Mouse (Mus musculus): ENCODE measurements around the gene Fbxw7. TPM values are rescaled to one million over a fixed set of nuclear protein-coding genes. Genes with fewer than 3 reads are reported as not detected.

Gene Fbxw7
- polyA plus RNA-seq, 1 experiment from 2014 or later, result 8.9 TPM

DNA sequence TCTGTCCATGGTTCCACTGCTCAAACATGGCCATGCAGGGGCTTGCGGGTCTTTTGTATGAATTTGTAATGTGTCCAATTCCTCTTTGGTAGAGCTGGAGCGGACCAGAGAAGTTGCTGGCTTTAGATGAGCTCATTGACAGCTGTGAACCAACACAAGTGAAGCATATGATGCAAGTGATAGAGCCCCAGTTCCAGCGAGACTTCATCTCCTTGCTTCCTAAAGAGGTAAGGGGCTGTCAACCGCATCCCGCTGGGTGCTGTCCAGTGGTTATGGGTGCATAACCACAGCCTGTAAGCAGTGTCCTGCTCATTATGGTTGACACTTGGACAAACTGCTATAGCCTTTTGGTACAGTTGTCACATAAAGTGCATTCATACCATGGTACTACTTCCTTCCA, 150.1 kb downstream of the Fbxw7 start:
- 88% methylated on average over 5 of the region's 5 CpGs for WGBS

DNA sequence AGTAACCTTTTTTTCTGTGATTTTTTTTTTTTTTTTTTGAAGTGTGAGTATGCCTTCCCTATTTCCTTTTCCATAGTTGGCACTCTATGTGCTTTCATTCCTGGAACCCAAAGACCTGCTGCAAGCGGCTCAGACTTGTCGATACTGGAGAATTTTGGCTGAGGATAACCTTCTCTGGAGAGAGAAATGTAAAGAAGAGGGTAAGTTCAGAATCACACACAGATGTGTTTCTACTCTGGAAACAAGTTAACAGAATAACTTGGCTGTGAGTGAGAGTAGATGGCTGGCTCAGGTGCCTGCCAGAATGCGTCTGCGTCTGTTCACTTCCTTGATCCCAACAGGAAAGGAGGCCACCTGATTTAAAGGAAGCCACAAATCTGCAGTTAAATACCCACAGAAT, 152.3 kb downstream of the Fbxw7 start:
- H3K27me3 ChIP-seq (ENCODE audit: control insufficient read depth, insufficient read depth, low read length), result no peaks in the 10 kb centered on the region
- H3K4me2 ChIP-seq (ENCODE audit: low read length), result no peak overlapping the region
- H3K4me3 ChIP-seq (ENCODE audit: control insufficient read depth in 1 of 2, insufficient read depth in 1 of 2, low read depth in 1 of 2, low read length in 2 of 2), result no peak overlapping the region
- H3K27ac ChIP-seq (replicated peaks in 1 of 2; ENCODE audit: control insufficient read depth in 1 of 2, insufficient read depth in 1 of 2, low read depth in 2 of 2, low read length in 2 of 2), result no peak overlapping the region
- ATAC-seq (ENCODE audit: insufficient number of reproducible peaks, insufficient read depth, low FRiP score, low read depth), result no peak
- 93% methylated on average over 4 of the region's 4 CpGs for WGBS
- no peaks in the 10 kb centered on the region for H3K9me3 ChIP-seq (ENCODE audit: control insufficient read depth, low read length)
- H3K4me1 ChIP-seq (ENCODE audit: control insufficient read depth in 2 of 2, insufficient read depth in 2 of 2, low read length in 2 of 2), result no peaks in the 10 kb centered on the region
- H3K9ac ChIP-seq (ENCODE audit: low read length), result no peak overlapping the region
- H3K36me3 ChIP-seq (ENCODE audit: control insufficient read depth, insufficient read depth, low read length), result peaks cover 29% of the 10 kb centered on the region

More for the DNA sequence above, 150.1 kb downstream of the Fbxw7 start:
- H3K4me2 ChIP-seq (ENCODE audit: low read length), result no peak overlapping the region
- H3K27ac ChIP-seq (replicated peaks in 1 of 2; ENCODE audit: control insufficient read depth in 1 of 2, insufficient read depth in 1 of 2, low read depth in 2 of 2, low read length in 2 of 2), result no peak overlapping the region
- H3K4me1 ChIP-seq (ENCODE audit: control insufficient read depth in 2 of 2, insufficient read depth in 2 of 2, low read length in 2 of 2), result no peaks in the 10 kb centered on the region
- H3K4me3 ChIP-seq (ENCODE audit: control insufficient read depth in 1 of 2, insufficient read depth in 1 of 2, low read depth in 1 of 2, low read length in 2 of 2), result no peak overlapping the region
- H3K9me3 ChIP-seq (ENCODE audit: control insufficient read depth, low read length), result no peaks in the 10 kb centered on the region
- H3K36me3 ChIP-seq (ENCODE audit: control insufficient read depth, insufficient read depth, low read length), result peaks cover 22% of the 10 kb centered on the region; the same call in 1 of the 2 replicates
- H3K9ac ChIP-seq (ENCODE audit: low read length), result no peak overlapping the region
- no peak for ATAC-seq (ENCODE audit: insufficient number of reproducible peaks, insufficient read depth, low FRiP score, low read depth)
- no peaks in the 10 kb centered on the region for H3K27me3 ChIP-seq (ENCODE audit: control insufficient read depth, insufficient read depth, low read length)

DNA sequence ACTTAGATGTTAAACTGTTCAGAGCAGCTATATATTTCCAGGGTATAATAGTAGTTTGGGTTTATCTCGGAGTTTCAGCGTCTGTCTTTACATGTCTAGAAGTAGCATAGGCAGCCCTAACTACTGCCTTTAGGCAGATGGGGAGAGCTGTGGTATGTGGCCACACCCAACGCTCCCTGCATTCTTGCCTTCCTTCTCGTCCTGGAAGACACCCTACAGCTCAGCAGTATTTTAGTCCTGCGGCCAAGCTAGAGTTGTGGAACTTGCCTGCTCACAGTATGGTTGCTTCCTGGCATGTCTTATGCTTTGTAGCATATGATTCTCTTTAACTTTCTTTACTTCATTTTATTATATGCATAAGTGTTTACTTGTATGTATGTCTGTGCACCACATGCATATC, 156.5 kb downstream of the Fbxw7 start:
- H3K4me1 ChIP-seq (ENCODE audit: control insufficient read depth in 2 of 2, insufficient read depth in 2 of 2, low read length in 2 of 2), result no peaks in the 10 kb centered on the region
- H3K9me3 ChIP-seq (ENCODE audit: control insufficient read depth, low read length), result no peaks in the 10 kb centered on the region
- no peaks in the 10 kb centered on the region for H3K27me3 ChIP-seq (ENCODE audit: control insufficient read depth, insufficient read depth, low read length)
- WGBS, result 76% methylated on average over 5 of the region's 5 CpGs
- ATAC-seq (ENCODE audit: insufficient number of reproducible peaks, insufficient read depth, low FRiP score, low read depth), result no peak
- H3K4me3 ChIP-seq (ENCODE audit: control insufficient read depth in 1 of 2, insufficient read depth in 1 of 2, low read depth in 1 of 2, low read length in 2 of 2), result no peak overlapping the region
- no peak overlapping the region for H3K4me2 ChIP-seq (ENCODE audit: low read length)
- H3K36me3 ChIP-seq (ENCODE audit: control insufficient read depth, insufficient read depth, low read length), result peaks cover 43% of the 10 kb centered on the region
- no peak overlapping the region for H3K27ac ChIP-seq (replicated peaks in 1 of 2; ENCODE audit: control insufficient read depth in 1 of 2, insufficient read depth in 1 of 2, low read depth in 2 of 2, low read length in 2 of 2)
- no peak overlapping the region for H3K9ac ChIP-seq (ENCODE audit: low read length)

- no peak overlapping the region for H3K27ac ChIP-seq (replicated peaks in 1 of 2; ENCODE audit: control insufficient read depth in 1 of 2, insufficient read depth in 1 of 2, low read depth in 2 of 2, low read length in 2 of 2)
- H3K4me2 ChIP-seq (ENCODE audit: low read length), result no peak overlapping the region
- no peak overlapping the region for H3K4me3 ChIP-seq (ENCODE audit: control insufficient read depth in 1 of 2, insufficient read depth in 1 of 2, low read depth in 1 of 2, low read length in 2 of 2)
- WGBS, result 95% methylated on average over 2 of the region's 2 CpGs
- no peaks in the 10 kb centered on the region for H3K4me1 ChIP-seq (ENCODE audit: control insufficient read depth in 2 of 2, insufficient read depth in 2 of 2, low read length in 2 of 2)
- no peak for ATAC-seq (ENCODE audit: insufficient number of reproducible peaks, insufficient read depth, low FRiP score, low read depth)
- peaks cover 51% of the 10 kb centered on the region for H3K36me3 ChIP-seq (ENCODE audit: control insufficient read depth, insufficient read depth, low read length)
- H3K9me3 ChIP-seq (ENCODE audit: control insufficient read depth, low read length), result no peaks in the 10 kb centered on the region
- H3K27me3 ChIP-seq (ENCODE audit: control insufficient read depth, insufficient read depth, low read length), result no peaks in the 10 kb centered on the region
- H3K9ac ChIP-seq (ENCODE audit: low read length), result no peak overlapping the region
Observed at GRCm38 (mm10) chr3:84972881-84973280, 157.8 kb downstream of the Fbxw7 start.

GRCm38 (mm10) chr3:84974193-84974592, 159.1 kb downstream of the Fbxw7 start:
- H3K27ac ChIP-seq (replicated peaks in 1 of 2; ENCODE audit: control insufficient read depth in 1 of 2, insufficient read depth in 1 of 2, low read depth in 2 of 2, low read length in 2 of 2), result no peak overlapping the region
- H3K9me3 ChIP-seq (ENCODE audit: control insufficient read depth, low read length), result no peaks in the 10 kb centered on the region
- no peak for ATAC-seq (ENCODE audit: insufficient number of reproducible peaks, insufficient read depth, low FRiP score, low read depth)
- H3K36me3 ChIP-seq (ENCODE audit: control insufficient read depth, insufficient read depth, low read length), result peaks cover 50% of the 10 kb centered on the region
- 92% methylated on average over 9 of the region's 9 CpGs for WGBS
- no peaks in the 10 kb centered on the region for H3K4me1 ChIP-seq (ENCODE audit: control insufficient read depth in 2 of 2, insufficient read depth in 2 of 2, low read length in 2 of 2)
- H3K27me3 ChIP-seq (ENCODE audit: control insufficient read depth, insufficient read depth, low read length), result no peaks in the 10 kb centered on the region
- no peak overlapping the region for H3K4me3 ChIP-seq (ENCODE audit: control insufficient read depth in 1 of 2, insufficient read depth in 1 of 2, low read depth in 1 of 2, low read length in 2 of 2)
- H3K4me2 ChIP-seq (ENCODE audit: low read length), result no peak overlapping the region
- H3K9ac ChIP-seq (ENCODE audit: low read length), result no peak overlapping the region

DNA sequence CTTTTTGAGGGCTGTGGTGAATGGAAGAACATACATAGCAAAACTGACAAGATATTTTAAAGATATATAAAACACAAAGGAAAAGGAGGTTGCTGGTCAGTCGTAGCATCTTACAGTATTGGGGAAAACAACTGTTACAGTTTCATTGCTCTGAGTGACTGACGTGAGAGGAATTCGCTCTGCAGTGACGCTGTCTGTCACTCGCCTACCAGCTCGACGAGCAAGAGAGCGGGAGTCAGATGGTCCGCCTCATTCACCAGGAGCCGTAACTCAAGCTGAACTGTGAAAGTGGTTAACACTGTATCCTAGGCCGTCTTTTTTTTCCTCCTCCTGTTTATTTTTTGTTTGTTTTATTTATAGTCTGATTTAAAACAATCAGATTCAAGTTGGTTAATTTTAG, 163.6 kb downstream of the Fbxw7 start:
- no peaks in the 10 kb centered on the region for H3K4me1 ChIP-seq (ENCODE audit: control insufficient read depth in 2 of 2, insufficient read depth in 2 of 2, low read length in 2 of 2)
- H3K9ac ChIP-seq (ENCODE audit: low read length), result no peak overlapping the region
- no peak overlapping the region for H3K4me3 ChIP-seq (ENCODE audit: control insufficient read depth in 1 of 2, insufficient read depth in 1 of 2, low read depth in 1 of 2, low read length in 2 of 2)
- no peaks in the 10 kb centered on the region for H3K27me3 ChIP-seq (ENCODE audit: control insufficient read depth, insufficient read depth, low read length)
- no peak overlapping the region for H3K27ac ChIP-seq (replicated peaks in 1 of 2; ENCODE audit: control insufficient read depth in 1 of 2, insufficient read depth in 1 of 2, low read depth in 2 of 2, low read length in 2 of 2)
- no peak for ATAC-seq (ENCODE audit: insufficient number of reproducible peaks, insufficient read depth, low FRiP score, low read depth)
- H3K4me2 ChIP-seq (ENCODE audit: low read length), result no peak overlapping the region
- H3K9me3 ChIP-seq (ENCODE audit: control insufficient read depth, low read length), result no peaks in the 10 kb centered on the region
- WGBS, result 74% methylated on average over 11 of the region's 11 CpGs
- H3K36me3 ChIP-seq (ENCODE audit: control insufficient read depth, insufficient read depth, low read length), result peaks cover 42% of the 10 kb centered on the region

- WGBS, result 95% methylated on average over 2 of the region's 2 CpGs
- ATAC-seq (ENCODE audit: insufficient number of reproducible peaks, insufficient read depth, low FRiP score, low read depth), result no peak
- H3K4me1 ChIP-seq (ENCODE audit: control insufficient read depth in 2 of 2, insufficient read depth in 2 of 2, low read length in 2 of 2), result no peaks in the 10 kb centered on the region
Observed at GRCm38 (mm10) chr3:84980158-84980557, 165.1 kb downstream of the Fbxw7 start.

DNA sequence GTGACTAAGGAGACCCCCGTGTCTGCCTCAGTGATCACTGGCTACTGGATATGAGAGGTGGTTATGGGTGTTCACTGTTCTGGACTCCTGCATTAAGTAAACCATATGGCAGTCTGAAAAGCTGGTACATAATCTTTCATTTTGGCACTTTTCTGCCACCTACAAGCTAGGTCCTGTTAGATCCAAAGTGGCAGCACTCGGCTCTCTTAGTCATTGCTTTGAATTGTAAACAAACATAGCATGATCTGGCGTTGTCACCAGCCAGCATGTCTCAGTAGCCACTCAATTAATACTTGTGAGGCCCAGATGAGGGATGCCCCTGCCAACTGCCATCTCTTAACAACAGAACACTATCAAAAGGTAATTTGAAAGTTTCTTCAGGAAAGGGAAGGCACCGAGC, 167.6 kb downstream of the Fbxw7 start:
- ATAC-seq (ENCODE audit: insufficient number of reproducible peaks, insufficient read depth, low FRiP score, low read depth), result no peak
- H3K4me2 ChIP-seq (ENCODE audit: low read length), result no peak overlapping the region
- no peaks in the 10 kb centered on the region for H3K9me3 ChIP-seq (ENCODE audit: control insufficient read depth, low read length)
- H3K4me3 ChIP-seq (ENCODE audit: control insufficient read depth in 1 of 2, insufficient read depth in 1 of 2, low read depth in 1 of 2, low read length in 2 of 2), result no peak overlapping the region
- WGBS, result 70% methylated on average over 4 of the region's 4 CpGs
- H3K27me3 ChIP-seq (ENCODE audit: control insufficient read depth, insufficient read depth, low read length), result no peaks in the 10 kb centered on the region
- no peaks in the 10 kb centered on the region for H3K4me1 ChIP-seq (ENCODE audit: control insufficient read depth in 2 of 2, insufficient read depth in 2 of 2, low read length in 2 of 2)
- no peak overlapping the region for H3K9ac ChIP-seq (ENCODE audit: low read length)
- H3K27ac ChIP-seq (replicated peaks in 1 of 2; ENCODE audit: control insufficient read depth in 1 of 2, insufficient read depth in 1 of 2, low read depth in 2 of 2, low read length in 2 of 2), result no peak overlapping the region
- peaks cover 19% of the 10 kb centered on the region for H3K36me3 ChIP-seq (ENCODE audit: control insufficient read depth, insufficient read depth, low read length)

More at GRCm38 (mm10) chr3:84980158-84980557, 165.1 kb downstream of the Fbxw7 start:
- Histone ChIP-seq H3K9me3 (ENCODE audit: control insufficient read depth, low read length) (no peaks in the 10 kb centered on the region), H3K4me3 (ENCODE audit: control insufficient read depth in 1 of 2, insufficient read depth in 1 of 2, low read depth in 1 of 2, low read length in 2 of 2) (no peak overlapping the region), H3K9ac (ENCODE audit: low read length) (no peak overlapping the region), H3K4me2 (ENCODE audit: low read length) (no peak overlapping the region), H3K27me3 (ENCODE audit: control insufficient read depth, insufficient read depth, low read length) (no peaks in the 10 kb centered on the region), H3K27ac (replicated peaks in 1 of 2; ENCODE audit: control insufficient read depth in 1 of 2, insufficient read depth in 1 of 2, low read depth in 2 of 2, low read length in 2 of 2) (no peak overlapping the region), H3K36me3 (ENCODE audit: control insufficient read depth, insufficient read depth, low read length) (peaks cover 38% of the 10 kb centered on the region)
